Mouse (Mus musculus) thymus, postnatal 36 days (tissue): ENCODE results near the gene Gtf2ird1.
A peak's percentile ranks its signal among the peaks of the same experiment; 100 is the strongest.
"Not testable (repeated sequence)": the region's sequence is repeated elsewhere in the genome, so short reads cannot be mapped to it uniquely, and the experiment has no call there.

Source experiments
- DNase-seq, 2 experiments: peaks; one replicate each; pipeline ENCODE4 v3.0.0; 2022; ENCODE audit warnings: mixed read lengths in 2 of 2

Gtf2ird1 gene

GRCm38 (mm10) chr5:134456503-134456962, at the start of gene Gtf2ird1:
TSS of gene Gtf2ird1 (minus strand) at chr5:134456716.
- peak; percentile 63 to 72 for DNase-seq

- DNase-seq, result no peak
Measured at GRCm38 (mm10) chr5:134505810-134506292, 49.3 kb upstream of the Gtf2ird1 start.

GRCm38 (mm10) chr5:134502591-134502990, 46.1 kb upstream of the Gtf2ird1 start:
- DNase-seq, result no peak

GRCm38 (mm10) chr5:134501453-134501852, 44.9 kb upstream of the Gtf2ird1 start:
- no peak for DNase-seq

GRCm38 (mm10) chr5:134500681-134501080, 44.2 kb upstream of the Gtf2ird1 start:
- no peak for DNase-seq

GRCm38 (mm10) chr5:134500062-134500461, 43.5 kb upstream of the Gtf2ird1 start:
- peak; percentile 55 to 58 for DNase-seq

GRCm38 (mm10) chr5:134497026-134497425, 40.5 kb upstream of the Gtf2ird1 start:
- DNase-seq, result no peak

- DNase-seq, result no peak
Measured at GRCm38 (mm10) chr5:134495796-134496195, 39.3 kb upstream of the Gtf2ird1 start.

GRCm38 (mm10) chr5:134494142-134494541, 37.6 kb upstream of the Gtf2ird1 start:
- DNase-seq, result peak; percentile 82 to 85

GRCm38 (mm10) chr5:134492956-134493355, 36.4 kb upstream of the Gtf2ird1 start:
- DNase-seq, result no peak

GRCm38 (mm10) chr5:134491712-134492417, 35.3 kb upstream of the Gtf2ird1 start:
- peak; percentile 89 to 91 for DNase-seq

GRCm38 (mm10) chr5:134491206-134491605, 34.7 kb upstream of the Gtf2ird1 start:
- no peak for DNase-seq

GRCm38 (mm10) chr5:134490465-134490864, 33.9 kb upstream of the Gtf2ird1 start:
- peak; percentile 48 to 65 for DNase-seq

- DNase-seq, result peak; percentile 79 to 87
Measured at GRCm38 (mm10) chr5:134489583-134489982, 33.1 kb upstream of the Gtf2ird1 start.

GRCm38 (mm10) chr5:134488596-134488995, 32.1 kb upstream of the Gtf2ird1 start:
- no peak for DNase-seq

GRCm38 (mm10) chr5:134488042-134488441, 31.5 kb upstream of the Gtf2ird1 start:
- no peak for DNase-seq

GRCm38 (mm10) chr5:134485900-134486665, 29.6 kb upstream of the Gtf2ird1 start:
- DNase-seq, result peak; percentile 62 to 64

GRCm38 (mm10) chr5:134485183-134485730, 28.7 kb upstream of the Gtf2ird1 start:
- DNase-seq, result no peak

- DNase-seq, result no peak
Measured at GRCm38 (mm10) chr5:134483291-134483690, 26.8 kb upstream of the Gtf2ird1 start.

- DNase-seq, result no peak
Measured at GRCm38 (mm10) chr5:134482331-134482730, 25.8 kb upstream of the Gtf2ird1 start.

GRCm38 (mm10) chr5:134478886-134479285, 22.4 kb upstream of the Gtf2ird1 start:
- not testable (repeated sequence) for DNase-seq

GRCm38 (mm10) chr5:134475686-134476085, 19.2 kb upstream of the Gtf2ird1 start:
- DNase-seq, result not testable (repeated sequence)

- DNase-seq, result no peak
Measured at GRCm38 (mm10) chr5:134475006-134475605, 18.6 kb upstream of the Gtf2ird1 start.
